Mouse (Mus musculus): Measurements from ENCODE around the gene Pdcd1lg2. TPM values are rescaled to one million over a fixed set of nuclear protein-coding genes. Genes with fewer than 3 reads are reported as not detected.

Pdcd1lg2 gene
- polyA plus RNA-seq, 1 experiment from 2014 or later, result not detected

DNA sequence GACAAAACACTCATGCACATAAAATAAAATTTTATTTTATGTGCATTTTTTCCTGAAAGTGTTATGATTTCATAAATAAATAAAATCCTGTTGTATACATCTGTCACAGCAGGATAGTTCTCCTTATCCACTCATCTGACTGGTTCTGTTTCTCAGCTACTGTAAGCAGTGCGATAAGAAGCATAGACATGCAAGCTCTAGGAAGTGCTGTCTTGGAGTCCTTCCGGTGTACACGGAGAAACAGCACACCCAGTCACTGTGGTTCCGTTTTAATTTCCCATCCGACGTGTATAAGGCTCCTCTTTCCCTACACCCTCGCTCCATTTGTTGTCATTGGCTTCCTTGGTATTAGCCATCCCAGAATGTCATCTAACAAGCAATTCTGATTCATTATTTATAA is 87.2 kb downstream of the Pdcd1lg2 start:
- H3K27me3 ChIP-seq (ENCODE audit: control insufficient read depth, insufficient read depth, low read length), result no peaks in the 10 kb centered on the region
- no peaks in the 10 kb centered on the region for H3K36me3 ChIP-seq (replicated peaks; ENCODE audit: control insufficient read depth, insufficient read depth, low read depth, low read length)
- H3K9me3 ChIP-seq (replicated peaks; ENCODE audit: control insufficient read depth, low read length), result no peaks in the 10 kb centered on the region
- ATAC-seq (replicated peaks; ENCODE audit: insufficient number of reproducible peaks, low FRiP score, low TSS enrichment, low read depth) (no peak), DNase-seq (ENCODE audit: low spot score) (no peak)
- H3K4me3 ChIP-seq (ENCODE audit: low read depth, low read length), result no peak overlapping the region
- 83% methylated on average over 7 of the region's 7 CpGs for WGBS
- no peak overlapping the region for H3K4me2 ChIP-seq (ENCODE audit: low read depth, low read length)
- no peak overlapping the region for H3K9ac ChIP-seq (replicated peaks; ENCODE audit: low read length)
- H3K4me1 ChIP-seq (ENCODE audit: control insufficient read depth, insufficient read depth, low read length), result no peaks in the 10 kb centered on the region
- no peak overlapping the region for H3K27ac ChIP-seq (replicated peaks; ENCODE audit: low read depth, low read length)

DNA sequence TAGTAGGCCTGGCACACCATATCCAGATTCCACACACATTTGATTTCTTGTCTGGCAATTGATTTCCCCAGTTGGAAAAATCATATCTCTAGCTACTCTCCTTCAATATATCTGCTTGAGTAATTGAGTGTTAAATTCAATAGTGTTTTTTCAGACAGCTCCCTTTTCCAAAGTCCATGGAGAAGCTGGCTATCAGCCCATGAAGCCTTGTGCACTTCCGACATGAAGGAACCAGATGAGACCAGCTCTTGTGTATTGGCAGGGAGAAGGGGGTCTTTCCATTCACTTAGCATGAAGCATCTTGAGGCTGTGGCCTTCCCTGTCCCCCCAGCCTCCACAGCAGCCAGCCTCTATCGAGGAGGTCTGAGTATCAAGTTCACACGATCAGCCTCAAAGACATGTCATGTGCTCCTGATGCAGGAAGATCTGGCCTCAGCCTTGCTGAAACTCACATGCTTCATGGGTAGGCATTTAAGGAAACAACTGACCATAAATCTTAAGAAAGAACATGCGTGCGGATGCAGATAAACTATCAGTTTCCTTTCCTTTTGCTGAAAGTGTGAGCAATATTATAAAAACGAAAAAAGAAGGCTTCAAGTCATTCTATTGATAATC is 88.2 kb downstream of the Pdcd1lg2 start:
- Histone ChIP-seq H3K4me3 (ENCODE audit: low read depth, low read length) (no peak overlapping the region), H3K9ac (replicated peaks; ENCODE audit: low read length) (no peak overlapping the region), H3K4me1 (ENCODE audit: control insufficient read depth, insufficient read depth, low read length) (no peaks in the 10 kb centered on the region), H3K4me2 (ENCODE audit: low read depth, low read length) (no peak overlapping the region), H3K9me3 (replicated peaks; ENCODE audit: control insufficient read depth, low read length) (no peaks in the 10 kb centered on the region), H3K27me3 (ENCODE audit: control insufficient read depth, insufficient read depth, low read length) (no peaks in the 10 kb centered on the region), H3K36me3 (replicated peaks; ENCODE audit: control insufficient read depth, insufficient read depth, low read depth, low read length) (no peaks in the 10 kb centered on the region), H3K27ac (replicated peaks; ENCODE audit: low read depth, low read length) (no peak overlapping the region)
- WGBS, result 88% methylated on average over 6 of the region's 6 CpGs
- ATAC-seq (replicated peaks; ENCODE audit: insufficient number of reproducible peaks, low FRiP score, low TSS enrichment, low read depth) (no peak), DNase-seq (ENCODE audit: low spot score) (no peak)

- H3K27me3 ChIP-seq (ENCODE audit: control insufficient read depth, insufficient read depth, low read length), result no peaks in the 10 kb centered on the region
- no peak for ATAC-seq (replicated peaks; ENCODE audit: insufficient number of reproducible peaks, low FRiP score, low TSS enrichment, low read depth)
- 61% methylated on average over 1 of the region's 1 CpGs for WGBS
Measured at GRCm38 (mm10) chr19:29500333-29500732, 89.6 kb downstream of the Pdcd1lg2 start.

DNA sequence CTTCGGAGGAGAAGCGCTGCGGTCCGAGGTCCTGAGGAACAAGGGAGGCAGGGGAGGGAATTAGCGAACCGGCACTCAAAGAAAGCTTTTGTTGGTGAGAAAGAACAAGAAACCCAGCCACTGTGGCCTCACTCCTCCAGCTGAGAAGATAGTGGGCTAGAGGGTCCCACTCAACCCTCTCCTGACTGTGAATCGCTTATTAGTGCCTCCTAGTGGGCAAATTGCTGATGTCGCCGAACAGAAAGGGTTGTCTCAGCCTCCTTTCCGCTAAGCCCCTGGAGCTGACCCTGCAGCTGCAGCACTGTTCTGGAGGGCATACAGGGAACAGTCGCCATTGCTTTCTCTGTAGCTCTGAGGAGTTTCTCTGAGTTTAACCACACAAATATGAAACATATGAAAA is 90.4 kb downstream of the Pdcd1lg2 start:
- Histone ChIP-seq H3K27me3 (ENCODE audit: control insufficient read depth, insufficient read depth, low read length) (no peaks in the 10 kb centered on the region), H3K27ac (replicated peaks; ENCODE audit: low read depth, low read length) (no peak overlapping the region), H3K36me3 (replicated peaks; ENCODE audit: control insufficient read depth, insufficient read depth, low read depth, low read length) (no peaks in the 10 kb centered on the region), H3K4me2 (ENCODE audit: low read depth, low read length) (no peak overlapping the region; the same call in 1 of the 2 replicates), H3K4me3 (ENCODE audit: low read depth, low read length) (no peak overlapping the region; the same call in 1 of the 2 replicates), H3K4me1 (ENCODE audit: control insufficient read depth, insufficient read depth, low read length) (no peaks in the 10 kb centered on the region), H3K9ac (replicated peaks; ENCODE audit: low read length) (no peak overlapping the region), H3K9me3 (replicated peaks; ENCODE audit: control insufficient read depth, low read length) (no peaks in the 10 kb centered on the region)
- DNase-seq (ENCODE audit: low spot score) (peak; percentile 58), ATAC-seq (replicated peaks; ENCODE audit: insufficient number of reproducible peaks, low FRiP score, low TSS enrichment, low read depth) (no peak)
- WGBS, result 38% methylated on average over 11 of the region's 11 CpGs

More at GRCm38 (mm10) chr19:29500333-29500732, 89.6 kb downstream of the Pdcd1lg2 start:
- H3K4me2 ChIP-seq (ENCODE audit: low read depth, low read length), result no peak overlapping the region
- no peaks in the 10 kb centered on the region for H3K9me3 ChIP-seq (replicated peaks; ENCODE audit: control insufficient read depth, low read length)
- H3K4me3 ChIP-seq (ENCODE audit: low read depth, low read length), result no peak overlapping the region
- no peak overlapping the region for H3K9ac ChIP-seq (replicated peaks; ENCODE audit: low read length)
- no peaks in the 10 kb centered on the region for H3K36me3 ChIP-seq (replicated peaks; ENCODE audit: control insufficient read depth, insufficient read depth, low read depth, low read length)
- H3K4me1 ChIP-seq (ENCODE audit: control insufficient read depth, insufficient read depth, low read length), result no peaks in the 10 kb centered on the region
- no peak for DNase-seq (ENCODE audit: low spot score)
- H3K27ac ChIP-seq (replicated peaks; ENCODE audit: low read depth, low read length), result no peak overlapping the region

- peak; percentile 86 for DNase-seq (ENCODE audit: low spot score)
Measured at GRCm38 (mm10) chr19:29501507-29501906, 90.8 kb downstream of the Pdcd1lg2 start.

GRCm38 (mm10) chr19:29504131-29504530 is 93.4 kb downstream of the Pdcd1lg2 start:
- Histone ChIP-seq H3K27ac (replicated peaks; ENCODE audit: low read depth, low read length) (no peak overlapping the region), H3K4me2 (ENCODE audit: low read depth, low read length) (no peak overlapping the region), H3K36me3 (replicated peaks; ENCODE audit: control insufficient read depth, insufficient read depth, low read depth, low read length) (no peaks in the 10 kb centered on the region), H3K4me3 (ENCODE audit: low read depth, low read length) (no peak overlapping the region), H3K9me3 (replicated peaks; ENCODE audit: control insufficient read depth, low read length) (no peaks in the 10 kb centered on the region), H3K27me3 (ENCODE audit: control insufficient read depth, insufficient read depth, low read length) (no peaks in the 10 kb centered on the region), H3K9ac (replicated peaks; ENCODE audit: low read length) (no peak overlapping the region), H3K4me1 (ENCODE audit: control insufficient read depth, insufficient read depth, low read length) (no peaks in the 10 kb centered on the region)
- ATAC-seq (replicated peaks; ENCODE audit: insufficient number of reproducible peaks, low FRiP score, low TSS enrichment, low read depth), result no peak
- 79% methylated on average over 2 of the region's 2 CpGs for WGBS
- DNase-seq (ENCODE audit: low spot score), result no peak

More at GRCm38 (mm10) chr19:29501507-29501906, 90.8 kb downstream of the Pdcd1lg2 start:
- ATAC-seq (replicated peaks; ENCODE audit: insufficient number of reproducible peaks, low FRiP score, low TSS enrichment, low read depth), result no peak
- Histone ChIP-seq H3K4me2 (ENCODE audit: low read depth, low read length) (no peak overlapping the region), H3K27ac (replicated peaks; ENCODE audit: low read depth, low read length) (no peak overlapping the region), H3K9me3 (replicated peaks; ENCODE audit: control insufficient read depth, low read length) (no peaks in the 10 kb centered on the region), H3K4me3 (ENCODE audit: low read depth, low read length) (no peak overlapping the region), H3K36me3 (replicated peaks; ENCODE audit: control insufficient read depth, insufficient read depth, low read depth, low read length) (no peaks in the 10 kb centered on the region), H3K27me3 (ENCODE audit: control insufficient read depth, insufficient read depth, low read length) (no peaks in the 10 kb centered on the region), H3K9ac (replicated peaks; ENCODE audit: low read length) (no peak overlapping the region), H3K4me1 (ENCODE audit: control insufficient read depth, insufficient read depth, low read length) (no peaks in the 10 kb centered on the region)
- 11% methylated on average over 6 of the region's 6 CpGs for WGBS

GRCm38 (mm10) chr19:29505617-29506016 is 94.9 kb downstream of the Pdcd1lg2 start:
- Histone ChIP-seq H3K36me3 (replicated peaks; ENCODE audit: control insufficient read depth, insufficient read depth, low read depth, low read length) (no peaks in the 10 kb centered on the region), H3K27ac (replicated peaks; ENCODE audit: low read depth, low read length) (no peak overlapping the region), H3K4me2 (ENCODE audit: low read depth, low read length) (no peak overlapping the region), H3K9ac (replicated peaks; ENCODE audit: low read length) (no peak overlapping the region), H3K4me1 (ENCODE audit: control insufficient read depth, insufficient read depth, low read length) (no peaks in the 10 kb centered on the region), H3K4me3 (ENCODE audit: low read depth, low read length) (no peak overlapping the region), H3K9me3 (replicated peaks; ENCODE audit: control insufficient read depth, low read length) (no peaks in the 10 kb centered on the region), H3K27me3 (ENCODE audit: control insufficient read depth, insufficient read depth, low read length) (no peaks in the 10 kb centered on the region)
- no peak for ATAC-seq (replicated peaks; ENCODE audit: insufficient number of reproducible peaks, low FRiP score, low TSS enrichment, low read depth)
- WGBS, result 75% methylated on average over 7 of the region's 7 CpGs
- DNase-seq (ENCODE audit: low spot score), result peak; percentile 25

GRCm38 (mm10) chr19:29508208-29508607 is 97.5 kb downstream of the Pdcd1lg2 start:
- H3K9me3 ChIP-seq (replicated peaks; ENCODE audit: control insufficient read depth, low read length), result no peaks in the 10 kb centered on the region
- ATAC-seq (replicated peaks; ENCODE audit: insufficient number of reproducible peaks, low FRiP score, low TSS enrichment, low read depth) (no peak), DNase-seq (ENCODE audit: low spot score) (no peak)
- no peaks in the 10 kb centered on the region for H3K4me1 ChIP-seq (ENCODE audit: control insufficient read depth, insufficient read depth, low read length)
- H3K27ac ChIP-seq (replicated peaks; ENCODE audit: low read depth, low read length), result no peak overlapping the region
- H3K36me3 ChIP-seq (replicated peaks; ENCODE audit: control insufficient read depth, insufficient read depth, low read depth, low read length), result no peaks in the 10 kb centered on the region
- 75% methylated on average over 7 of the region's 7 CpGs for WGBS
- H3K4me3 ChIP-seq (ENCODE audit: low read depth, low read length), result no peak overlapping the region
- no peak overlapping the region for H3K4me2 ChIP-seq (ENCODE audit: low read depth, low read length)
- no peaks in the 10 kb centered on the region for H3K27me3 ChIP-seq (ENCODE audit: control insufficient read depth, insufficient read depth, low read length)
- H3K9ac ChIP-seq (replicated peaks; ENCODE audit: low read length), result no peak overlapping the region
